Mouse (Mus musculus): ENCODE results near the gene Ttyh2.

Gene Ttyh2

GRCm38 (mm10) chr11:114764820-114765818, 89.9 kb downstream of the Ttyh2 start, which contains the start of gene Kif19a:
TSS of gene Kif19a (plus strand) at chr11:114765388.
- no peak for DNase-seq (ENCODE audit: low spot score)

GRCm38 (mm10) chr11:114769911-114770310, 94.7 kb downstream of the Ttyh2 start:
- no peak for DNase-seq (ENCODE audit: low spot score)

Measured in adipocyte (in vitro differentiated cells).